Mouse (Mus musculus): ENCODE results near the gene Gapdhs. TPM values are rescaled to one million over a fixed set of nuclear protein-coding genes. Genes with fewer than 3 reads are reported as not detected.
"Not testable (repeated sequence)": the region's sequence is repeated elsewhere in the genome, so short reads cannot be mapped to it uniquely, and the experiment has no call there.

Gapdhs gene
- total RNA-seq, 1 experiment = not detected

DNA sequence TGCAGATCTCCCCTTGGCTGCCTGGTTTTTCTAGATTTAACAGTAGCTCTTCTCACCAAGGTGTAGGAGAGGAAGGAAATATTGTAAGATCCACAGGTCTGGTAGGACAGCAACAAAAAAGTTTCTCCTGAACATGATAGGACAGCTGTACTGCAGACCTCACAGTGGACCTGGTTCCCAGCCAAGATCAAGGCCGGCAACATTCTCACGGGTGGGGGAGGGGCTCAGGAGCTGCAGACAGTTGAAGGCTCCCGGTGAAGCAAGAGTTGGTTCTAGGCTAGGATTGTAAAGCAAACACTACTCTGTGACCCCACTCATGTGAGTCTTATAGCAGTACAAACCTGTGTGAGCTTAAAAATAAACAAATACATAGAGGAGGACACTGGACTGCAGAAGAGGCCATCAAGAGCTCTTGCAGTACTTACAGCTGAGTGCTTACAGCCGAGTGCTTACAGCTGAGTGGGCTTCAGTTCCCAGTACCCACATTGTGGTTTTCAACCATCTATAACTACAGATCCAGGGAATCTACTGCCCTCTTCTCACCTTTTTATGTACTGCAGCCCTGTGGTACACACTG is 629 bp upstream of the Gapdhs start:
- no peak overlapping the region for H3K4me3 ChIP-seq (ENCODE audit: insufficient read depth in 1 of 2, low read depth in 1 of 2, low read length in 2 of 2, poor library complexity in 1 of 2, severe bottlenecking in 1 of 2)
- no peak for TF ChIP-seq CHD2 (IDR thresholded peaks at IDR 0.05; ENCODE audit: low read depth, low read length)
- no peak for TF ChIP-seq ZC3H11A (IDR thresholded peaks at IDR 0.05; ENCODE audit: borderline replicate concordance, low read depth, low read length)
- no peak for TF ChIP-seq HCFC1 (IDR thresholded peaks at IDR 0.05; ENCODE audit: borderline replicate concordance, insufficient read depth, low read length)
- no peak for TF ChIP-seq MAFK (IDR thresholded peaks at IDR 0.05; ENCODE audit: insufficient read depth, low read depth, low read length)
- TF ChIP-seq ZNF384 (IDR thresholded peaks at IDR 0.05; ENCODE audit: low read depth, low read length) = no peak
- no peak overlapping the region for H3K9ac ChIP-seq (ENCODE audit: insufficient read depth, low read depth, low read length, poor library complexity, severe bottlenecking)
- no peak overlapping the region for H3K27ac ChIP-seq (ENCODE audit: insufficient read depth, low read depth, low read length, poor library complexity, severe bottlenecking)
- H3K36me3 ChIP-seq (ENCODE audit: control insufficient read depth, insufficient read depth, low read length, poor library complexity, severe bottlenecking) = no peaks in the 10 kb centered on the region
- H3K9me3 ChIP-seq (ENCODE audit: control insufficient read depth, insufficient read depth, low read depth, low read length) = no peaks in the 10 kb centered on the region
- DNase-seq (ENCODE audit: low read depth, low spot score) = no peak
- 0 out of 4 replicates have a peak, but pooled peaks cover 0 to 2% of the 10 kb centered on the region in 2 experiments for H3K4me1 ChIP-seq (ENCODE audit: control insufficient read depth in 2 of 2, insufficient read depth in 2 of 2, low read length in 2 of 2, poor library complexity in 1 of 2)
- in situ Hi-C loops (cut with MboI; ENCODE audit: low sequenced_read_pairs in 2 of 2, unreplicated experiment in 2 of 2) = no loop called here

DNA sequence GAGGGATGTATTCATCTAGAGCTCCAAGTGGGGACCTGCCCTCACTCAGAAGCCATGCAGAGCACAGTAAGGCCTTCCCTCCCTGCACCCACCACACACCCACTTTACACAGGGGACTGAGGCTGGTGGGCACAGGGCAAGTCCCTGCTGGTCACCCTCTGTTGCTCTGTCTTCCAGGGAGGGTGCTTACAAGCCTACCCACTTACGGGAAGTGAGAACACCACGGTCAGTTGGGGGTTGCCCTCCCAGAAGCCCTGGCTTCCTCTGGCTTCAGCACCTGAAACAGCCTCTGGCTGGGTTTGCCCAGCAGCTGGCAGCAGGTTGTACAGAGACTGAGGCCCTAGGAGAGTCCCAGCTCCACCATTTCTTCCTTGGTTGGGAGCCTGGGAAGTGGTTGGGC is 911 bp downstream of the Gapdhs start:
- H3K36me3 ChIP-seq (ENCODE audit: control insufficient read depth, insufficient read depth, low read length, poor library complexity, severe bottlenecking); H3K9ac ChIP-seq (ENCODE audit: insufficient read depth, low read depth, low read length, poor library complexity, severe bottlenecking); in situ Hi-C loops (cut with MboI; ENCODE audit: low sequenced_read_pairs in 2 of 2, unreplicated experiment in 2 of 2); DNase-seq (ENCODE audit: low read depth, low spot score); H3K4me1 ChIP-seq (ENCODE audit: control insufficient read depth in 2 of 2, insufficient read depth in 2 of 2, low read length in 2 of 2, poor library complexity in 1 of 2); H3K4me3 ChIP-seq (ENCODE audit: insufficient read depth in 1 of 2, low read depth in 1 of 2, low read length in 2 of 2, poor library complexity in 1 of 2, severe bottlenecking in 1 of 2); H3K9me3 ChIP-seq (ENCODE audit: control insufficient read depth, insufficient read depth, low read depth, low read length); H3K27ac ChIP-seq (ENCODE audit: insufficient read depth, low read depth, low read length, poor library complexity, severe bottlenecking): not testable (repeated sequence)

GRCm38 (mm10) chr7:30736211-30736610 is 7.3 kb downstream of the Gapdhs start:
- DNase-seq (ENCODE audit: low read depth, low spot score) = no peak
- Histone ChIP-seq H3K4me1 (ENCODE audit: control insufficient read depth in 2 of 2, insufficient read depth in 2 of 2, low read length in 2 of 2, poor library complexity in 1 of 2) (no peaks in the 10 kb centered on the region), H3K4me3 (ENCODE audit: insufficient read depth in 1 of 2, low read depth in 1 of 2, low read length in 2 of 2, poor library complexity in 1 of 2, severe bottlenecking in 1 of 2) (no peak overlapping the region), H3K27ac (ENCODE audit: insufficient read depth, low read depth, low read length, poor library complexity, severe bottlenecking) (no peak overlapping the region), H3K9me3 (ENCODE audit: control insufficient read depth, insufficient read depth, low read depth, low read length) (no peaks in the 10 kb centered on the region), H3K36me3 (ENCODE audit: control insufficient read depth, insufficient read depth, low read length, poor library complexity, severe bottlenecking) (peaks cover 6% of the 10 kb centered on the region; the same call in 1 of the 2 replicates), H3K9ac (ENCODE audit: insufficient read depth, low read depth, low read length, poor library complexity, severe bottlenecking) (no peak overlapping the region)
- TF ChIP-seq HCFC1 (IDR thresholded peaks at IDR 0.05; ENCODE audit: borderline replicate concordance, insufficient read depth, low read length) (no peak), MAFK (IDR thresholded peaks at IDR 0.05; ENCODE audit: insufficient read depth, low read depth, low read length) (no peak), CHD2 (IDR thresholded peaks at IDR 0.05; ENCODE audit: low read depth, low read length) (no peak), ZNF384 (IDR thresholded peaks at IDR 0.05; ENCODE audit: low read depth, low read length) (no peak), ZC3H11A (IDR thresholded peaks at IDR 0.05; ENCODE audit: borderline replicate concordance, low read depth, low read length) (no peak)
- in situ Hi-C loops (cut with MboI; ENCODE audit: low sequenced_read_pairs in 2 of 2, unreplicated experiment in 2 of 2) = no loop called here

DNA sequence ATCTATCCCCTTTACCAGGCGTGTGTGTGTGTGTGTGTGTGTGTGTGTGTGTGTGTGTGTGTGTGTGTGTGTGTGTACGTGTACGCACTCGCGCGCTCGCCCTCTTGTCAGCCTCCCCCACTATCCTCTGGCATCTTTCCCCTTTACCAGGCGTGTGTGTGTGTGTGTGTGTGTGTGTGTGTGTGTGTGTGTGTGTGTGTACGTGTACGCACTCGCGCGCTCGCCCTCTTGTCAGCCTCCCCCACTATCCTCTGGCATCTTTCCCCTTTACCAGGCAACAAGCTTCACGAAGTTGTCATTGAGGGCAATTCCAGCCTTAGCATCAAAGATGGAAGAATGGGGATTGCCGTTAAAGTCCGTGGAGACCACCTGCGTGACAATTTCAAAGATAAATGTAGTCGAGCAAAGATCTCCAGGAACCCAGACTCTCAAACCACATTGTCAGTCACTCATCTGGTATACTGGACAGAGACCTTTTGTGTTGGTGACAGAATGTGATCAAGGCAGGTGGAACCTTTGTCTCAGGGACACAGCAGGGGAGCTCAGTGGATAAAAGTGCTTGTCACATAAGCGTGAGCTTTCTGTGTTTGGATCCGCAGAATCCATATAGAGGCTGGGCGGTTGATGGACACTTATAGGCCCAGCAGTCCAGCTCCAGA is 13.3 kb downstream of the Gapdhs start:
- H3K36me3 ChIP-seq (ENCODE audit: control insufficient read depth, insufficient read depth, low read length, poor library complexity, severe bottlenecking); in situ Hi-C loops (cut with MboI; ENCODE audit: low sequenced_read_pairs in 2 of 2, unreplicated experiment in 2 of 2); H3K9ac ChIP-seq (ENCODE audit: insufficient read depth, low read depth, low read length, poor library complexity, severe bottlenecking); H3K27ac ChIP-seq (ENCODE audit: insufficient read depth, low read depth, low read length, poor library complexity, severe bottlenecking); H3K4me1 ChIP-seq (ENCODE audit: control insufficient read depth in 2 of 2, insufficient read depth in 2 of 2, low read length in 2 of 2, poor library complexity in 1 of 2); DNase-seq (ENCODE audit: low read depth, low spot score); H3K9me3 ChIP-seq (ENCODE audit: control insufficient read depth, insufficient read depth, low read depth, low read length): not testable (repeated sequence)
- H3K4me3 ChIP-seq (ENCODE audit: insufficient read depth in 1 of 2, low read depth in 1 of 2, low read length in 2 of 2, poor library complexity in 1 of 2, severe bottlenecking in 1 of 2) = peak overlapping the region; percentile 76 to 78
